Mouse (Mus musculus) C2C12 (cell line): Measurements from ENCODE around the gene 1700001L19Rik.

Source experiments
- CEBPB ChIP-seq: IDR thresholded peaks from one replicate; pipeline ENCODE4 v1.6.1; 2011; ENCODE audit warnings: low read depth, mild to moderate bottlenecking, control low read depth, moderate library complexity
- CTCF ChIP-seq: IDR thresholded peaks from one replicate; pipeline ENCODE4 v1.5.1; 2011; ENCODE audit not compliant: control insufficient read depth, insufficient read depth, insufficient read length
- MAX ChIP-seq: IDR thresholded peaks from one replicate; pipeline ENCODE4 v1.6.1; 2011; ENCODE audit warnings: mild to moderate bottlenecking, control low read depth
- USF1 ChIP-seq: IDR thresholded peaks from one replicate; pipeline ENCODE4 v1.6.1; 2011; ENCODE audit warnings: low read depth, mild to moderate bottlenecking, control low read depth, moderate library complexity

DNA sequence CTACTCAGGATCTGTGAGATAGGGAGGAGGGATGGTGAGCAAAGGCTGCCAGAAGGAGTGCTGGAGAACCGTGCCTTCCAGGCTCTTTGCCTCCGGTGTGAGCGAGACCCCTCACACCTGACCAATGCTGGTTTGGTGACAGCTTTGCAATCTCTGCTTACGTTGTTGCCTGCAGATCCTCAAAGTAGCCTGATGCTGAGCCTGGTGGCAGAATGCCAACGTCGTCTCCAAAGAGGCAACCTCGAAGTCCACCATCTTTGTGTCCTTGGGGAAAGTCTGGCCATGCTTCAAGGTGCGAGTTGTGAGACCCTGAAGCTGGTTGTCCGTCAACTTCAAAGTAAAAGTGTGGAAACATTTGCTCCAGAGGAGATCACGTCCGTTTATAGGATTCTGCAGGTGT lies 13.3 kb upstream of the 1700001L19Rik start:
- TF ChIP-seq CTCF (no peak), MAX (no peak), USF1 (no peak), CEBPB (no peak)
